Mouse (Mus musculus) forebrain, embryonic 11.5 days (tissue): Measurements from ENCODE around the gene Man1b1. TPM values are rescaled to one million over a fixed set of nuclear protein-coding genes. Genes with fewer than 3 reads are reported as not detected.
A peak's percentile ranks its signal among the peaks of the same experiment; 100 is the strongest.

Experiments
- ATAC-seq: fragments of 200-750 bp; cut with Nextera tagmentation; replicated peaks from 2 replicates; pipeline ENCODE4 v1.8.0; 2017; ENCODE audit warnings: moderate TSS enrichment; ENCODE audit not compliant: low FRiP score
- DNase-seq: peaks from one replicate; pipeline ENCODE4 v3.0.0-alpha.2; 2017; ENCODE audit warnings: low spot score
- H3K27ac ChIP-seq: fragments of 300-500 bp; sonication (generic); 2 replicates; pipeline ENCODE4 v1.5.1; 2014; ENCODE audit warnings: low read depth, low read length
- H3K27me3 ChIP-seq: fragments of 300-500 bp; sonication (generic); 2 replicates; pipeline ENCODE4 v1.6.1; 2014; ENCODE audit warnings: mild to moderate bottlenecking, low read length, mixed read lengths; ENCODE audit not compliant: control insufficient read depth, insufficient read depth
- H3K36me3 ChIP-seq: fragments of 300-500 bp; sonication (generic); 2 replicates; pipeline ENCODE4 v1.6.1; 2014; ENCODE audit warnings: mild to moderate bottlenecking, low read length, moderate library complexity, mixed read lengths; ENCODE audit not compliant: control insufficient read depth, insufficient read depth
- H3K4me1 ChIP-seq: fragments of 300-500 bp; sonication (generic); replicated peaks from 2 replicates; pipeline ENCODE4 v1.6.1; 2014; ENCODE audit warnings: low read length, mixed read lengths; ENCODE audit not compliant: control insufficient read depth, insufficient read depth
- H3K4me2 ChIP-seq: fragments of 300-500 bp; sonication (generic); 2 replicates; pipeline ENCODE4 v1.6.1; 2014; ENCODE audit warnings: low read depth, mild to moderate bottlenecking, low read length, moderate library complexity, mixed read lengths; ENCODE audit not compliant: severe bottlenecking
- H3K4me3 ChIP-seq: fragments of 300-500 bp; sonication (generic); 2 replicates; pipeline ENCODE4 v1.5.1; 2014; ENCODE audit warnings: low read depth, low read length
- H3K9ac ChIP-seq: fragments of 300-500 bp; sonication (generic); 2 replicates; pipeline ENCODE4 v1.6.1; 2014; ENCODE audit warnings: low read length
- H3K9me3 ChIP-seq: fragments of 300-500 bp; sonication (generic); 2 replicates; pipeline ENCODE4 v1.6.1; 2016; ENCODE audit warnings: low read length, mixed read lengths; ENCODE audit not compliant: control insufficient read depth
- WGBS: fragments of 180-500 bp; shearing (Covaris S2); extraction: QIAGEN DNeasy Blood & Tissue Kit; methylation state at CpG from one replicate; pipeline ENCODE4 v1.1.7; 2014; 5-methylcytosine and 5-hydroxymethylcytosine counted together
- polyA plus RNA-seq: library from polyadenylated mRNA; unstranded; fragments of >200 nt; fragmentation: Nextera tagmentation; extraction: Ambion mirVana; gene quantifications from 2 replicates; pipeline ENCODE4 v1.2.1, GENCODE M21; 2014

Gene Man1b1
- polyA plus RNA-seq, 1 experiment from 2014 or later = 77.8 TPM

DNA sequence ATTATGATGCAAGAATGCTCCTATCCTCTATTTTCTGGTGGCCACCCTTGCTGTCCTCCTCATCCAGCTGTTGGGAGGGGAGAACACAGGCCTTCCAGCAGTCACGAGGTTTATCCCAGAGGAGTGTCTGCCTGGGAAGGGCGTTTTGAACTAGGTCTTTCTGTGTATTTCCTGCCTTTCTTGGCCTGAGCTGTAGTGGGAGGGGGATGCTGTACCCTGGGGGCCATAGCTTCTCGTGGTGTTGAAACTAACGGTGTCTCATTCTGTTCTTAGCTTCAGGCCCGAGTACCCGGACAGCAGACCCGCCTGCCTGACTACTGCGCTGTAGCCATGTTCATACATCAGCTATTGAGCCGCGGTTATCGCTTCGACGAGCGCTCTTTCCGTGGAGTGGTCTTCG, 68.2 kb downstream of the Man1b1 start:
- Histone ChIP-seq H3K9me3 (no peaks in the 10 kb centered on the region), H3K4me1 (peaks cover 6% of the 10 kb centered on the region), H3K9ac (no peak overlapping the region), H3K27me3 (peaks cover 35% of the 10 kb centered on the region), H3K4me2 (peak overlapping the region; percentile 34; the same call in 1 of the 2 replicates), H3K4me3 (no peak overlapping the region), H3K27ac (no peak overlapping the region), H3K36me3 (no peaks in the 10 kb centered on the region)
- 22% methylated on average over 16 of the region's 16 CpGs for WGBS
- ATAC-seq (no peak), DNase-seq (no peak)

DNA sequence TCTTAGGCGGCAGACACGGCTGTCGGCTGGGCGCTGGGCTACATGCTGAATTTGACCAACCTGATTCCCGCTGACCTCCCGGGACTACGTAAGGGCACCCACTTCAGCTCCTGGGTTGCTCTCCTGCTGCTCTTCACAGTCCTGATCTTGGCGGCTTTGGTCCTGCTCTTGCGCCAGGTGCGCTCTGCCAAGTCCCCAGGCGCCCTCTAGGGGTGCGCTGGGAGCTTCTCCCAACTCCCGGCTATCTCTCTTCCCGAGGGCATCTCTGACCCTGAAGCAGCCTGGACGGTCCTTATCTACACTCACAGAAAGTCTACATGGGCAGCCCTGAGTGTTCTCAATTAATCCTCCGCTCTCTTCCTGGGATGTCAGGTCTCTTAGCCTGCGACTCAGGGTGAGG, 68.6 kb downstream of the Man1b1 start:
- H3K4me3 ChIP-seq = no peak overlapping the region
- H3K27ac ChIP-seq = no peak overlapping the region
- H3K36me3 ChIP-seq = no peaks in the 10 kb centered on the region
- peaks cover 4% of the 10 kb centered on the region for H3K4me1 ChIP-seq
- peaks cover 30% of the 10 kb centered on the region for H3K27me3 ChIP-seq
- DNase-seq (no peak), ATAC-seq (no peak)
- 4% methylated on average over 17 of the region's 17 CpGs for WGBS
- H3K9ac ChIP-seq = no peak overlapping the region; the same call in 1 of the 2 replicates
- peak overlapping the region; percentile 34; the same call in 1 of the 2 replicates for H3K4me2 ChIP-seq
- H3K9me3 ChIP-seq = no peaks in the 10 kb centered on the region

Other genes with a start within 250 kb of the Man1b1 start
- gene Noxa1, start 237.2 kb upstream of the Man1b1 start, polyA plus RNA-seq = 0.31 TPM in 1 of 2 replicates, not detected in the other
- 63.6 and 72.1 TPM in 2 replicates for gene Nrarp, start 151.6 kb upstream of the Man1b1 start, polyA plus RNA-seq
- gene Tor4a, start 135.5 kb upstream of the Man1b1 start, polyA plus RNA-seq = 1.3 and 1.5 TPM in 2 replicates
- 110 TPM in 2 replicates for gene Nelfb, start 120.8 kb upstream of the Man1b1 start, polyA plus RNA-seq
- gene Stpg3, start 117.7 kb upstream of the Man1b1 start, polyA plus RNA-seq = not detected in 2 replicates
- 0.88 and 1.3 TPM in 2 replicates for gene Fam166a, start 113.6 kb upstream of the Man1b1 start, polyA plus RNA-seq
- 615 and 680 TPM in 2 replicates for gene Tubb4b, start 107.6 kb upstream of the Man1b1 start, polyA plus RNA-seq
- gene Slc34a3, start 98.0 kb upstream of the Man1b1 start, polyA plus RNA-seq = not detected in 2 replicates
- not detected in 2 replicates for gene Rnf224, start 95.6 kb upstream of the Man1b1 start, polyA plus RNA-seq
- 33.0 and 37.6 TPM in 2 replicates for gene Rnf208, start 90.1 kb upstream of the Man1b1 start, polyA plus RNA-seq
- not detected in 2 replicates for gene Cysrt1, start 89.9 kb upstream of the Man1b1 start, polyA plus RNA-seq
- gene AL732309.1, start 85.5 kb upstream of the Man1b1 start, polyA plus RNA-seq = 5.1 and 5.8 TPM in 2 replicates
- gene Tmem203, start 76.9 kb upstream of the Man1b1 start, polyA plus RNA-seq = 13.6 and 15.8 TPM in 2 replicates
- gene Tprn, start 69.7 kb upstream of the Man1b1 start, polyA plus RNA-seq = 4.6 and 7.3 TPM in 2 replicates
- gene Ssna1, start 59.9 kb upstream of the Man1b1 start, polyA plus RNA-seq = 222 and 238 TPM in 2 replicates
- gene Anapc2, start 59.9 kb upstream of the Man1b1 start, polyA plus RNA-seq = 116 and 126 TPM in 2 replicates
- gene Tmem210, start 44.2 kb upstream of the Man1b1 start, polyA plus RNA-seq = not detected in 2 replicates
- not detected in 2 replicates for gene Lrrc26, start 42.4 kb upstream of the Man1b1 start, polyA plus RNA-seq
- 1.7 and 2.1 TPM in 2 replicates for gene Grin1, start 13.2 kb upstream of the Man1b1 start, polyA plus RNA-seq
- 20.1 and 20.5 TPM in 2 replicates for gene Dpp7, start 24.0 kb downstream of the Man1b1 start, polyA plus RNA-seq
- 3.1 and 5.4 TPM in 2 replicates for gene Uap1l1, start 33.3 kb downstream of the Man1b1 start, polyA plus RNA-seq
- 79.0 and 85.0 TPM in 2 replicates for gene Sapcd2, start 40.0 kb downstream of the Man1b1 start, polyA plus RNA-seq
- 0.23 TPM in 1 of 2 replicates, not detected in the other for gene Entpd2, start 63.5 kb downstream of the Man1b1 start, polyA plus RNA-seq
- gene Npdc1, start 67.0 kb downstream of the Man1b1 start, polyA plus RNA-seq = 120 and 128 TPM in 2 replicates
- gene Fut7, start 90.9 kb downstream of the Man1b1 start, polyA plus RNA-seq = not detected in 2 replicates
- 9.9 and 10.2 TPM in 2 replicates for gene Abca2, start 96.4 kb downstream of the Man1b1 start, polyA plus RNA-seq
- gene Clic3, start 124.5 kb downstream of the Man1b1 start, polyA plus RNA-seq = 0.61 and 0.77 TPM in 2 replicates
- 22.9 and 24.2 TPM in 2 replicates for gene Paxx, start 128.8 kb downstream of the Man1b1 start, polyA plus RNA-seq
- gene Ptgds, start 137.7 kb downstream of the Man1b1 start, polyA plus RNA-seq = 0.69 and 0.73 TPM in 2 replicates
- not detected in 2 replicates for gene Lcn12, start 161.6 kb downstream of the Man1b1 start, polyA plus RNA-seq
- gene Fbxw5, start 168.4 kb downstream of the Man1b1 start, polyA plus RNA-seq = 96.1 and 102 TPM in 2 replicates
- gene C8g, start 169.4 kb downstream of the Man1b1 start, polyA plus RNA-seq = 5.5 and 5.9 TPM in 2 replicates
- gene Traf2, start 214.6 kb downstream of the Man1b1 start, polyA plus RNA-seq = 37.2 and 40.1 TPM in 2 replicates
- 353 and 371 TPM in 2 replicates for gene Edf1, start 225.5 kb downstream of the Man1b1 start, polyA plus RNA-seq
- gene Mamdc4, start 242.5 kb downstream of the Man1b1 start, polyA plus RNA-seq = 1.3 and 5.0 TPM in 2 replicates
- 144 and 164 TPM in 2 replicates for gene Phpt1, start 242.9 kb downstream of the Man1b1 start, polyA plus RNA-seq
- 0.28 and 0.69 TPM in 2 replicates for gene Ajm1, start 249.4 kb downstream of the Man1b1 start, polyA plus RNA-seq